In genomic region chr13:13784420-13784936, GRCm38 (mm10) we compare ENCODE assay signal across 8 mouse cellular contexts. TPM values are rescaled to one million over a fixed set of nuclear protein-coding genes. Genes with fewer than 3 reads are reported as not detected.
DNase-seq lines count a peak whose midpoint lies in the region; ATAC-seq and TF ChIP-seq lines count a peak whose summit lies in the region.

No protein-coding gene starts in this region.

- H3K9ac ChIP-seq in hindbrain, embryonic 14.5 days, result peak overlapping the region; percentile 78
- peak overlapping the region; percentile 78 for H3K9ac ChIP-seq in midbrain, postnatal 0 days (replicated peaks; ENCODE audit: low read length, poor library complexity, severe bottlenecking)

- DNase-seq in adrenal gland, postnatal 14 days, result peak; percentile 18
- DNase-seq in adrenal gland, postnatal 25 days, result no peak
- peak; percentile 37 for DNase-seq in hindbrain, embryonic 14.5 days (ENCODE audit: low spot score)
- no peak for DNase-seq in midbrain, postnatal 0 days (ENCODE audit: low spot score)
- DNase-seq in urinary bladder, postnatal 10 days (ENCODE audit: low spot score), result no peak
- no peak for DNase-seq in adrenal gland, adult (ENCODE audit: inconsistent age in 2 of 2, low spot score in 1 of 2)

- H3K4me3 ChIP-seq in megakaryocyte, embryonic 14.5 days (replicated peaks), result peak overlapping the region; percentile 88
- H3K4me3 ChIP-seq in hindbrain, embryonic 14.5 days (replicated peaks; ENCODE audit: low read length), result peak overlapping the region; percentile 73
- H3K4me3 ChIP-seq in midbrain, postnatal 0 days (ENCODE audit: low read depth, low read length), result peak overlapping the region; percentile 68

- H3K27me3 ChIP-seq in megakaryocyte, embryonic 14.5 days (replicated peaks), result peaks cover 72% of the 10 kb centered on the region
- H3K27me3 ChIP-seq in hindbrain, embryonic 14.5 days (ENCODE audit: control insufficient read depth, insufficient read depth, low read length), result peaks cover 23% of the 10 kb centered on the region
- no peaks in the 10 kb centered on the region for H3K27me3 ChIP-seq in midbrain, postnatal 0 days (ENCODE audit: insufficient read depth, low read length)

- peak overlapping the region; percentile 61 for H3K27ac ChIP-seq in hindbrain, embryonic 14.5 days
- peak overlapping the region; percentile 68 for H3K27ac ChIP-seq in midbrain, postnatal 0 days (ENCODE audit: low read depth, low read length)

- peaks cover 25% of the 10 kb centered on the region for H3K4me1 ChIP-seq in megakaryocyte, embryonic 14.5 days
- H3K4me1 ChIP-seq in hindbrain, embryonic 14.5 days (replicated peaks; ENCODE audit: control insufficient read depth, insufficient read depth, low read length), result peaks cover 19% of the 10 kb centered on the region
- no peaks in the 10 kb centered on the region for H3K4me1 ChIP-seq in midbrain, postnatal 0 days (ENCODE audit: insufficient read depth, low read length)

- no peak for TF ChIP-seq CTCF in midbrain, postnatal 0 days (IDR thresholded peaks at IDR 0.05)

- peak overlapping the region; percentile 84 for H3K4me2 ChIP-seq in hindbrain, embryonic 14.5 days (replicated peaks)
- peak overlapping the region; percentile 76 for H3K4me2 ChIP-seq in midbrain, postnatal 0 days (ENCODE audit: low read depth, low read length, poor library complexity, severe bottlenecking)

- peaks cover 3% of the 10 kb centered on the region; the same call in 1 of the 2 replicates for H3K9me3 ChIP-seq in megakaryocyte, embryonic 14.5 days
- no peaks in the 10 kb centered on the region for H3K9me3 ChIP-seq in hindbrain, embryonic 14.5 days (ENCODE audit: control insufficient read depth, low read length)
- no peaks in the 10 kb centered on the region for H3K9me3 ChIP-seq in midbrain, postnatal 0 days (ENCODE audit: low read length)

- peaks cover 9% of the 10 kb centered on the region for H3K36me3 ChIP-seq in megakaryocyte, embryonic 14.5 days (replicated peaks; ENCODE audit: low read length)
- no peaks in the 10 kb centered on the region for H3K36me3 ChIP-seq in hindbrain, embryonic 14.5 days (replicated peaks; ENCODE audit: control insufficient read depth, insufficient read depth)
- no peaks in the 10 kb centered on the region for H3K36me3 ChIP-seq in midbrain, postnatal 0 days (ENCODE audit: insufficient read depth, low read length)

- no peak for ATAC-seq in megakaryocyte, adult 5-6 weeks (ENCODE audit: poor library complexity, severe bottlenecking)
- ATAC-seq in hindbrain, embryonic 14.5 days (ENCODE audit: low FRiP score), result peak; percentile 74
- peak; percentile 65 for ATAC-seq in midbrain, postnatal 0 days (ENCODE audit: low FRiP score)

- WGBS in hindbrain, embryonic 14.5 days, result under 1% methylated on average over 58 of the region's 59 CpGs
- 1% methylated on average over 38 of the region's 59 CpGs for WGBS in midbrain, postnatal 0 days

RNA-seq across cellular contexts. Expression of gene Gng4, which starts 0.6 kb away (rescaled TPM):
- 11.1 and 11.6 TPM in 2 replicates for total RNA-seq in adrenal gland, postnatal 14 days (2021)
- 8.7 and 12.1 TPM in 2 replicates for total RNA-seq in adrenal gland, postnatal 25 days (2021)
- polyA plus RNA-seq in megakaryocyte, embryonic 14.5 days (2012; ENCODE audit: insufficient read depth, low replicate concordance), result 0.06 TPM in 1 of 2 replicates, not detected in the other
- total RNA-seq in megakaryocyte, adult 5-6 weeks (2015), result not detected in 2 replicates
- not detected in 2 replicates for total RNA-seq in megakaryocyte, adult 5-6 weeks (2017)
- 75.6 and 113 TPM in 2 replicates for polyA plus RNA-seq in hindbrain, embryonic 14.5 days (2014; fragmentation: Nextera tagmentation; extraction: Ambion mirVana)
- 178 and 187 TPM in 2 replicates for total RNA-seq in midbrain, postnatal 0 days (2014; rRNA removed)
- 144 and 150 TPM in 2 replicates for polyA plus RNA-seq in midbrain, postnatal 0 days (2015; fragmentation: Nextera tagmentation; extraction: Ambion mirVana)

Comparison
In these comparisons a context has a peak if more than half of its experiments do, and no peak if none do; other contexts are left out.
1. DNase-seq: peak in adrenal gland, postnatal 14 days (single experiment) and hindbrain, embryonic 14.5 days (single experiment); none in adrenal gland, postnatal 25 days (single experiment), midbrain, postnatal 0 days (single experiment), urinary bladder, postnatal 10 days (single experiment) and adrenal gland, adult (0 of 2).
2. RNA of gene Gng4, which starts 0.6 kb away (total RNA-seq): 178 to 187 TPM in midbrain, postnatal 0 days; 8.7 to 12.1 TPM in adrenal gland, postnatal 25 days, 11.1 to 11.6 TPM in adrenal gland, postnatal 14 days and not detected in megakaryocyte, adult 5-6 weeks; every median in the first group is over 10 times any median in the second.
3. Peak in every context shown above with its lines, with median percentiles within 50 percentile points of each other: H3K4me3 ChIP-seq.